Mouse (Mus musculus): ENCODE results near the gene Gm28047.

- TF ChIP-seq EP300 (IDR thresholded peaks at IDR 0.05; ENCODE audit: low read depth) = peak; percentile 35; the same call in 1 of the 2 replicates
- no peak for TF ChIP-seq CTCF (IDR thresholded peaks at IDR 0.05; ENCODE audit: low read depth)
These were observed 9.8 kb upstream of the Gm28047 start for GRCm38 (mm10) chr15:102634684-102635083.
